Mouse (Mus musculus) cortical plate, adult 2 months (tissue): Measurements from ENCODE around the gene Mrps23. TPM values are rescaled to one million over a fixed set of nuclear protein-coding genes. Genes with fewer than 3 reads are reported as not detected.

Experiments
- H3K27ac ChIP-seq: fragments of 200-500 bp; 2 replicates; pipeline ENCODE4 v1.5.1; 2012; ENCODE audit warnings: low read length, control low read depth, inconsistent platforms; ENCODE audit not compliant: insufficient read depth
- H3K4me1 ChIP-seq: fragments of 200-500 bp; 2 replicates; pipeline ENCODE4 v1.6.1; 2011; ENCODE audit warnings: low read length; ENCODE audit not compliant: control insufficient read depth, insufficient read depth
- H3K4me3 ChIP-seq: fragments of 200-500 bp; 2 replicates; pipeline ENCODE4 v1.5.1; 2011; ENCODE audit warnings: mild to moderate bottlenecking, low read length, control low read depth; ENCODE audit not compliant: insufficient read depth
- CTCF ChIP-seq: fragments of 200-500 bp; IDR thresholded peaks from 2 replicates; pipeline ENCODE4 v1.5.1; 2011; ENCODE audit warnings: mild to moderate bottlenecking, control low read depth, low read length; ENCODE audit not compliant: insufficient read depth; ENCODE audit errors: extremely low read depth
- POLR2A ChIP-seq: fragments of 200-500 bp; IDR thresholded peaks from 2 replicates; pipeline ENCODE4 v1.6.1; 2011; ENCODE audit warnings: mild to moderate bottlenecking, low read length, control low read depth; ENCODE audit not compliant: insufficient read depth; ENCODE audit errors: extremely low read depth
- polyA plus RNA-seq: library from polyadenylated mRNA; depleted of rRNA; stranded (reverse); fragments of >200 nt; gene quantifications from 2 replicates; pipeline ENCODE4 v1.2.3, GENCODE M21; 2012

Mrps23 gene
- polyA plus RNA-seq, 1 experiment = 68.8 TPM

DNA sequence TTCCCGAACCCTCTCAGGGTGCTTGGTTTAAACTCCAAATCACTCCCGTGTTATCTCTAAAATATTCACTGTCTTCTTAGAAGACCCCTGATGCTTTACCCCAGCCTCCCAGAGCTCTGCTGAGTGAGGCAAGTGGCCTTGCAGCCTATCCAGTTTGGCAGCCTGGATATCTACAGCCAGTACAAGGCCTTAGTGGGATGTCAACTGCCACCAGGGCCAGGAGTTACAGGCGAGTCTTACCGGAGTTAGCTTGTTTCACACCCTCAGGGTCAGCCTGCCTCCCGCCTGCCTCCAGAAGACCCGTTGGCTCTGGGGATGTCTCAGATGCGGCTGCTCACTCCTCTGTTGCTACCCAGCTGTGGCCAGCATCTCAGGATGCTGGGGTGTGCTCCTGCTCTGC, 14.4 kb downstream of the Mrps23 start:
- no peak for TF ChIP-seq CTCF
- no peak for TF ChIP-seq POLR2A
- Histone ChIP-seq H3K4me1 (no peaks in the 10 kb centered on the region), H3K4me3 (no peak overlapping the region), H3K27ac (no peak overlapping the region)

DNA sequence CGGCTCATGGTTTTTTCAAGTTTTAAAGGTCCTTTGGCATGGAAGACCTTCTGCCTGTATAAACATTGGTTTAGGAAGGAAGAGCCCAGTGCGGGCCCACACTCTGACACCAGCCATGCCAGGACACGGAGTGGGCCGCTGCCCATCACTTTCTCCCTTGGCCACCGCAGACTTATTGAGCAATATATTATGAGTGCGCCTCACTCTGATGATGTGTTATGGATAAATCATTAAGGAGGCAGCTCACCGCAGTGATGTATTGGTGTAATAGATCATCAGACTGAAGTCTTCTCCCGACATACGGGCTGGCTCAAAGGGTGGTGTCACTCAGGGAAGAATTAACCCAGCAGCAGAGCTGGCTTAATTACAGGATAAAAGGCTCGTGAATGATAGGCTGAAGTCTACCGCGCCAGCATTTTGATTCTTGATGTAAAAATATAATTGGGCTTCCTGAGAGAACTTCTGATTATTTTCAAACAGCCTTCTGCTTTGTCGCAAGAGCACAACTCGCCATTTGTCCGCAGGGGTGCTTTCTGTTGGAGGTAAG, 17.8 kb downstream of the Mrps23 start:
- Histone ChIP-seq H3K27ac (no peak overlapping the region), H3K4me3 (no peak overlapping the region), H3K4me1 (no peaks in the 10 kb centered on the region)
- TF ChIP-seq CTCF = no peak
- TF ChIP-seq POLR2A = no peak

DNA sequence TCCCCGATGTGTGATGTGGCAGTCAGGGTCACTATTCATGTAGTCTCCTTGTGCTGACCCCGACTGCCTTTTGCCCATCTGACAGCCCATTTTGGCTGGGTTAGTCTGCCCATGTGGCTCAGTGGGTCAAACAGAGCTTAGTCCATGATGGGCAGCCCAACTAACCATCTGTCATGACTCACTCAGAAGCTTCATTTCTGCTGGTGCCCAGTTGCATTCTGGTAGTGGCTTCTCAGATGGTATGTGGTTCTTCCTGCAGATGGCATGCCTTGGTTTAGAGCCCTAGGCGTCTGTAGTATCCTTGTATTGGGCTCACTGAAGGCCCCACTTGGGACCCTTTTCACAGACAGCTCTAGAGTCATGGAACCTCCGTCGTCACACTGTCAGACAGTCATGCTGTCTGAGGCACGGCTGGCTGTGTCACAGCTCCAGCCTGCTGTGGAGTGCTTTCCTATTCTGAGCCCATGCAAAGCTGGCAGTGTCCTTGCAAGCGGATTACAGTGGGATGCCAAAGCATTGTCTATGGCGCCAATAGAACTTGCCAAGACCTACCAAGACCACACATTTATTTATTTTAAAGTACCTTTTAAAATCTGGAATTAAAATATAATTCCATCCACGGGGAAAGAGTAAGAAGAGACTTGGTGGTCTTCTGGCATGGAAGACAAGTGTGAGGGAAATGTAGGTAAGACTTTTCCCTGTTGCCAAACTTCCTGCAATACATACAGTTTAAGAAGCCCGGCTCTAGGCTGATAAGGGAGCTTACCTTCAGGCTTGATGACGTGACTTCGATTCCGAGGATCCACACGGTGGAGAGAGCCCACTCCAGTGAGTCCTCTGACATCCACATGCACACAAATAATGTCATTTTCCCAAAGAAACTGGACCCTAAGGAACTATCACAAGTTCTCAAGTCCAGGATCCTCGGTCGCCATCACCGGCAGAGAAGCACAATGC, 23.1 kb downstream of the Mrps23 start:
- TF ChIP-seq POLR2A (no peak), CTCF (no peak)
- Histone ChIP-seq H3K4me1 (no peaks in the 10 kb centered on the region), H3K27ac (no peak overlapping the region), H3K4me3 (no peak overlapping the region)

DNA sequence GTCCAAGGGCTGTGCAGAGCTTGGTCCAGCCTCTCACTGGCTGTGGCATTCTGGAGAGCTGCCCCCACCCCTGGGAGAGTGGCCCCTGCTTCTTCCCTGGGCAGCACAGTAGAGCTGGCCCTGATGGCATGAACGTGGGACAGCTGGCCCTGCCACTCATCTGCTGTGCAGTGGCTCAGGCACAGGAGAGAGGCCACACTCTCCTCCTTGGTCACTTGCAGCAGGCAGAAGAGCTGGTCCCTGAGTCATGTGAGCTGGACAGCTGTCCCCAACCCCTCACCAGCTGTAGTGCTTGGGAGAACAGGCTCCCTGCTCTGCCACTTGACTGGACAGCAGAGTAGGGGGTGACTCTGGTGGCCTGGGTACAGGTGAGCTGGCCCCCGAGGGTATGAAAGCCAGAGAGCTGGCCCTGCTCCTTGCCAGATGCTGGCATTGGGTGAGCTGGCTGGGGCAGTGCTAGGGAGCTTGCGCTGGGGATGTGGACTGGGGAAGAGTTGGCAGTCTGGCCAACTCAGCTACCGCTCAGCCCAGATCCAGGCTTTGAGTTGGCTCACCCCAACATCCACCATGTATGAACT, 27.1 kb downstream of the Mrps23 start:
- no peak overlapping the region for H3K27ac ChIP-seq
- TF ChIP-seq CTCF (no peak), POLR2A (no peak)
- no peak overlapping the region for H3K4me3 ChIP-seq
- no peaks in the 10 kb centered on the region; the same call in 1 of the 2 replicates for H3K4me1 ChIP-seq

DNA sequence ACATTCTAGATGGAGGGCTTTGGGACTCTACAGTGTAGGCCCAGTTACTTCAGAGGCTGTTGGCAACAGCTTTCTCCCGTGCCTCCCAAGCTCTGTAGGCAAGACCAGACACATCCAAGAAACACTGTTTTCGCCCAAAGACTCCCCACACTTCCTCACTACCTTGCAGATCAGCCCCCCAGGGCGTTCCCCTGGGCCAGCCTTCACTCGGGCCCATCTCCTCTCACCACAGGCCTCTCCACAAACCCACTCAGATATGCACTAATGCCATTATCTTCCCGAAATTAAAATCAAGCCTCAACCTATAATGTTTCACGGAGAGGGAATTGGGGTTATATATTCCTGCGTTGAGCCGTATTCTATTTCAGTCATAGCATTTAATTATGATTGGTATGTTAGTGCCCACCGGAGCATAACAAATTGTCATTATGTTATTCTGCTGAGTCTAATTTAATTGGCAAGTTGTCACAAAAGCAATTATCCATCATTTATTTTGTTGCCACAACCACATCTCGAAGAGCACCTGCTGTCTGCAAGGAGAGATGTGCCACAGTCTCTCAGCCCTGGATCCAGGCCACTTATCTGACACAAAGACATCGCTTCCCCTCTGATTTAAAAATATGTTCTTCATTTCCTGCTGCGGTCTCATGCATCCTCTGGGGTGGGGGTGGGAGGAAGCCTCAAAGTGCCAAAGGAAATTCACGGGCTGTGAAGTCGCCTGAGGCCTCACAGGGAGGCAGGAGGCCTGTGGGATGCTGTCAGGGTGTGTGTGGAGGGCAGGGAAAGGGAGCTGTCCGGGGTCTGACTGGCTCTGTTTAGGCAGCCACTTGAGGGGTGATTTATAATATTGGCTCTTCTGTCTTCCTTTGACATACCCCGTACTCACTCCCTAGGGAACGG, 29.6 kb downstream of the Mrps23 start:
- Histone ChIP-seq H3K4me3 (no peak overlapping the region), H3K27ac (no peak overlapping the region), H3K4me1 (no peaks in the 10 kb centered on the region; the same call in 1 of the 2 replicates)
- no peak for TF ChIP-seq CTCF
- no peak for TF ChIP-seq POLR2A

DNA sequence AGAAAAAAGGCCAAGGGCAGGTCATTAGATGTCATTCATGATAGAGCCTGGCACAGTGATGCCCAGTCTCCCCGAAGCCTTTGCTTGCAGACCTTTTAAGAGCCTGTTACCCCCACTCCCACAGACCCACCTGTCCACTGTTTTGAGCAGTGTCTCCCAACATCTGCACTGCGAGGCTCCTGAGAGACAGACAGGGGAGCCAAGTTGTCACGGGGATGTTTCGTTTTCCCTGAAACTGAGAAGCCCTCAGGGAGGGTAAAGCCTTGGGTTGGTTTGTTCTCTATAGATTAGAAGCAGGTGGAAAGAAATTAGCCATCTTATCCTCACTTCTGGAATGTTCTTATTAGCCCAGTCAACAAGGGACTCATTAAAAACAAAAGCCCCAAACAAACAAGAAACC, 30.6 kb downstream of the Mrps23 start:
- TF ChIP-seq CTCF (no peak), POLR2A (no peak)
- Histone ChIP-seq H3K4me1 (no peaks in the 10 kb centered on the region; the same call in 1 of the 2 replicates), H3K4me3 (no peak overlapping the region), H3K27ac (no peak overlapping the region)

DNA sequence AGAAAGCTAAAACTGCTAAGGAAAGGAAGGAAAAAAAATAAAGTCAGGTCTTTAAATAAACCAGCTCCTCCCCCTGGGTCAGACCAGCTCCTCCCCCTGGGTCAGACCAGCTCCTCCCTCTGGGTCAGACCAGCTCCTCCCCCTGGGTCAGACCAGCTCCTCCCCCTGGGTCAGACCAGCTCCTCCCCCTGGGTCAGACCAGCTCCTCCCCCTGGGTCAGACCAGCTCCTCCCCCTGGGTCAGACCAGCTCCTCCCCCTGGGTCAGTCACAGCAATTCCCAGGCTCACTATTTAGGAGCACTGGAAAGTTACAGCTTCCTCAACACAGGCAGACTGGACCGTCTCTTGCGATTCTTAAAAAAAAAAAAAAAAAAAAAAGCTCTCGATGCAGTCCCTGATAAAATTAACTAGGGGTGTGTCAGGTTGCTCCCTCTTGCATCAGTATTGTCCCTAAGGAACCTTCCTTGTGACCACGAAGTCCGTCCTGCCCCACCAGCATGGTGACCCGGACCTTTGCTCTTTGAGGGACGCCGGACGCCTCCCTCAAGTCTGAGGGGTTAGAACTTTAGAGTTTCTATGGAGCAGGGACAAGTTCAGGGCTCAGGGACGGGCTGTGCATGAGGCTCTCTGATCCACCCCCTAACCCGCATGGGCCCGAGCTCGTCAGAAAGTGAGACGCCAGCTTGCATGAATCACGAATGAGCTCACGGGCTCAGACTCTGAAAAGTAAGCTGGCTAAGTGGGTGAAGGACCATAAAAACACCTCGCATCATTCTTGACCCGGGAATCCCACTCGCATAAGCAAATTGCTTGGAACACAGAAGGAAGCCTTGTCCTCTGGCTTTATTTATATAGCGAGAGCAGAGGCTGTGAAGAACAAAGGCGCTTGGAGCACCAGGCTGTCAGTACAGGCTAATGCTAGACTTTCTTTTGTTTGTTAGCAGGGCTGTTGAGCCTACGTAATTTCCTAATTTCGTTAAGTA, 31.3 kb downstream of the Mrps23 start:
- TF ChIP-seq POLR2A = no peak
- TF ChIP-seq CTCF = no peak
- 0 out of 2 replicates have a peak overlapping the region, but pooled peaks have one; percentile 74 for H3K27ac ChIP-seq
- H3K4me3 ChIP-seq = no peak overlapping the region; the same call in 1 of the 2 replicates
- H3K4me1 ChIP-seq = no peaks in the 10 kb centered on the region; the same call in 1 of the 2 replicates

DNA sequence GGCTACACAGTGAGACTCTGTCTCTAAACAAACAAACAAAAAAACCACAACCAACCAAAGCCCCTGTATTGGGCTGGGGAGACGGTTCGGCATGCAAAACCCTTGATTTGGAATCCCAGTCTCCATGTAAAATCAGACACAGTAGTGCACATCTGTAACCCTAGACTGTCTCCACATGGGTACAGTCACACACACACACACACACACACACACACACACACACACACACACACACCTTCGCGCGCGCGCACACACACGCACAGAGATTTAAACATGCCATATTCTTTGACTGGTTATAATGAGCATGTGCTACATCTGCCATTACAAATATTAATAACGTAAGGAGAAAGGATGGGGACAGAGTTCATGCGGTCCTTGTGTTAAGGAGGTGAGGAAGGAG, 36.1 kb downstream of the Mrps23 start:
- TF ChIP-seq CTCF = no peak
- Histone ChIP-seq H3K4me1 (no peaks in the 10 kb centered on the region), H3K4me3 (no peak overlapping the region), H3K27ac (no peak overlapping the region)
